8 mouse cellular contexts compared by ENCODE assay signal in genomic region chr1:21052132-21052545, GRCm38 (mm10). TPM values are rescaled to one million over a fixed set of nuclear protein-coding genes. Genes with fewer than 3 reads are reported as not detected.
DNase-seq lines count a peak whose midpoint lies in the region; ATAC-seq and TF ChIP-seq lines count a peak whose summit lies in the region.

No protein-coding gene starts in this region.

- H3K27me3 ChIP-seq in liver, embryonic 11.5 days (replicated peaks; ENCODE audit: control insufficient read depth, insufficient read depth, low read length): no peaks in the 10 kb centered on the region
- no peaks in the 10 kb centered on the region for H3K27me3 ChIP-seq in intestine, embryonic 16.5 days (replicated peaks; ENCODE audit: control insufficient read depth, insufficient read depth, low read length)

- H3K27ac ChIP-seq in liver, embryonic 11.5 days (ENCODE audit: low read depth, low read length): no peak overlapping the region
- H3K27ac ChIP-seq in intestine, embryonic 16.5 days (ENCODE audit: low read length): peak overlapping the region; percentile 7; the same call in 1 of the 2 replicates
- H3K27ac ChIP-seq in olfactory bulb, adult 2 months (ENCODE audit: insufficient read depth, low read depth, low read length): 0 out of 2 replicates have a peak overlapping the region, but pooled peaks have one; percentile 17

- no peak overlapping the region for H3K4me3 ChIP-seq in liver, embryonic 11.5 days (ENCODE audit: low read depth, low read length)
- H3K4me3 ChIP-seq in intestine, embryonic 16.5 days (ENCODE audit: low read length): no peak overlapping the region
- no peak overlapping the region for H3K4me3 ChIP-seq in olfactory bulb, adult 2 months (ENCODE audit: insufficient read depth, low read depth, low read length)

- H3K4me2 ChIP-seq in liver, embryonic 11.5 days: no peak overlapping the region
- no peak overlapping the region for H3K4me2 ChIP-seq in intestine, embryonic 16.5 days (ENCODE audit: low read depth, low read length)

- WGBS in liver, embryonic 11.5 days: 31% methylated on average over 5 of the region's 5 CpGs
- WGBS in intestine, embryonic 16.5 days: 22% methylated on average over 5 of the region's 5 CpGs
- WGBS in olfactory bulb, adult 2 months: 32% methylated on average over 5 of the region's 5 CpGs

- H3K4me1 ChIP-seq in liver, embryonic 11.5 days (replicated peaks; ENCODE audit: control insufficient read depth, insufficient read depth, low read length): peaks cover 18% of the 10 kb centered on the region
- peaks cover 19% of the 10 kb centered on the region for H3K4me1 ChIP-seq in intestine, embryonic 16.5 days (ENCODE audit: control insufficient read depth, insufficient read depth, low read length)
- H3K4me1 ChIP-seq in olfactory bulb, adult 2 months (ENCODE audit: control insufficient read depth, insufficient read depth, low read length): peaks cover 13% of the 10 kb centered on the region

- no peaks in the 10 kb centered on the region for H3K36me3 ChIP-seq in liver, embryonic 11.5 days (ENCODE audit: control insufficient read depth, insufficient read depth, low read length)
- no peaks in the 10 kb centered on the region for H3K36me3 ChIP-seq in intestine, embryonic 16.5 days (ENCODE audit: control insufficient read depth, insufficient read depth, low read length)

- no peak for TF ChIP-seq CTCF in olfactory bulb, adult 2 months (IDR thresholded peaks at IDR 0.05; ENCODE audit: insufficient read depth, low read depth, low read length)

- no peak overlapping the region for H3K9ac ChIP-seq in liver, embryonic 11.5 days (ENCODE audit: low read depth, low read length)
- no peak overlapping the region for H3K9ac ChIP-seq in intestine, embryonic 16.5 days (ENCODE audit: low read depth, low read length)

- ATAC-seq in liver, embryonic 11.5 days (replicated peaks; ENCODE audit: low FRiP score): peak; percentile 60
- peak; percentile 55 for ATAC-seq in common myeloid progenitor, adult 5-6 weeks (replicated peaks; ENCODE audit: low read depth, poor library complexity, severe bottlenecking)
- peak; percentile 49 for ATAC-seq in intestine, embryonic 16.5 days

- no peak for TF ChIP-seq POLR2A in olfactory bulb, adult 2 months (IDR thresholded peaks at IDR 0.05; ENCODE audit: insufficient read depth, low read depth, low read length)

- H3K9me3 ChIP-seq in liver, embryonic 11.5 days (ENCODE audit: control insufficient read depth, low read length): no peaks in the 10 kb centered on the region
- no peaks in the 10 kb centered on the region for H3K9me3 ChIP-seq in intestine, embryonic 16.5 days (ENCODE audit: control insufficient read depth, low read length)

- no peak for DNase-seq in liver, embryonic 11.5 days (ENCODE audit: low spot score)
- no peak for DNase-seq in liver
- no peak for DNase-seq in ovary, adult 18-20 months (ENCODE audit: low spot score)
- DNase-seq in left cerebral cortex, adult 18-20 months (ENCODE audit: low spot score in 2 of 2): no peak
- DNase-seq in kidney, postnatal 4 days: no peak

RNA-seq across cellular contexts. Expression of gene Tram2, which starts 26.9 kb away (rescaled TPM):
- polyA plus RNA-seq in liver, embryonic 11.5 days (2014; fragmentation: Nextera tagmentation; extraction: Ambion mirVana): 3.9 and 4.0 TPM in 2 replicates
- 2.3 and 4.5 TPM in 2 replicates for total RNA-seq in common myeloid progenitor, adult 5-6 weeks (2017)
- 5.3 and 6.3 TPM in 2 replicates for polyA plus RNA-seq in intestine, embryonic 16.5 days (2015; fragmentation: Nextera tagmentation; extraction: Ambion mirVana)
- not detected in 2 replicates for polyA plus RNA-seq in olfactory bulb, adult 2 months (2012; ENCODE audit: insufficient read depth, insufficient read length, low replicate concordance, missing spikeins)
- total RNA-seq in left cerebral cortex, adult 18-20 months (2021): 1 to 10 TPM; 1.0 to 1.1 TPM
